Mouse (Mus musculus) heart, adult 8-10 months (tissue): ENCODE measurements around the gene Cenpv. TPM values are rescaled to one million over a fixed set of nuclear protein-coding genes. Genes with fewer than 3 reads are reported as not detected.
"Not testable (repeated sequence)": the region's sequence is repeated elsewhere in the genome, so short reads cannot be mapped to it uniquely, and the experiment has no call there.

Experiments
- DNase-seq: peaks from one replicate; pipeline ENCODE4 v3.0.0; 2022; ENCODE audit warnings: low spot score
- total RNA-seq, 4 experiments: library from RNA; stranded (reverse); gene quantifications; 2 replicates each; pipeline ENCODE4 v1.2.4; 2022

The Cenpv gene
- total RNA-seq, 4 experiments from 2014 or later: 21.2 to 27.5 (median 24.5) TPM

DNA sequence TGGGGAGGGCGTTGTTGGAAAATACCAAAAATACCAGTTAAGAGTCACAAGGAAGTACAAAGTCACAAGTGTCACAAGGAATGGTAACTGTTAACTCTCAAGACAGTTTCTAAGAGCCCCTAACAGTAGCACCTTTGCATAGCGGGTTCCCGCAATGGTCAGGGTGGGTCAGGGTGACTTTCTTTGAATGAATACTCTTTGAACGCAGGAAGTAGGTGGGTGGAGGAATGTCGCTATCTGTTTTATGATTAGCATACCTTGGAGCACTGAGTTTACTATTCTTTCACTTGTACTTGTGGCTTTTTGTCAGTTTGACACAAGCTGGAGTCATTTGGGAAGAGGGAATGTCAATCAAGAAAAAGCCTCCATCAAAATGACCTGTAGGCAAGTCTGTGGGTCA lies 30.2 kb downstream of the Cenpv start:
- DNase-seq: not testable (repeated sequence)

DNA sequence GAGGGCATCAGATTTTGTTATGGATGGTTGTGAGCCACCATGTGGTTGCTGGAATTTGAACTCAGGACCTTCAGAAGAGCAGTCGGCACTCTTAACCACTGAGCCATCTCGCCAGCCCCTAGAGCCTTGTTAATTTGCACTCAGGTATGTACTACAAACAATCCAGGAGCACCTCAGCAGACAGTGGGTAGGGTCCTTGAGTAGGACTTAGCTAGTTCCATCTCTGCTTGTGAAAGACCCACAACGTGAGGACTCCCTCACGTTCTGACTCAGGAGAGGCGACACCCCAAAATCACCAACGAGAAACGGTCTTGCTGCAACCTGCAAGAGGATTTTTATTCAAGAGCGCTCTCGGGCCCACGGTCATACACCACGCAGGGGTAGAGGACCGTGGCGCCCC lies 30.7 kb downstream of the Cenpv start:
- not testable (repeated sequence) for DNase-seq

GRCm38 (mm10) chr11:62507683-62508082 lies 31.4 kb downstream of the Cenpv start:
- DNase-seq: no peak

DNA sequence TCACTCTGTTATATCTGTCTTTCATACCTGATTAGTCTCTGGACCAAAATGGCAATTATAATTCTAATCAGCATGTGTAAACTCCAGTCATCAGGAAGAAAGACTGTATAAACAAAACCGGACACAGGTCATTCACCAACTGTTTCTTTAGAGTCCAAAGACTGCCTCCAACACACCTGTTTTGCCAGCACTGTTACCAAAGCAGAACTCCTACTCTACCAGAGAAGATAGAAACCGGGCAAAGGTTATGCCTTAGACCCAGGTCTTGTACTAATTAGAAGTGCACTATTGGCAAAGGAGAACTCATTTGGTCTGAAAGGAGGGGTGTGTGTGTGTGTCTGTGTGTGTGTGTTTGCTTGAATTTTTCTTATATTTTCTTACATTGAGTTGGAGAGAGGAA lies 38.5 kb downstream of the Cenpv start:
- DNase-seq: no peak

GRCm38 (mm10) chr11:62498802-62499201 lies 40.3 kb downstream of the Cenpv start:
- no peak for DNase-seq

- DNase-seq: no peak
Measured at GRCm38 (mm10) chr11:62497181-62497580, 41.9 kb downstream of the Cenpv start.

DNA sequence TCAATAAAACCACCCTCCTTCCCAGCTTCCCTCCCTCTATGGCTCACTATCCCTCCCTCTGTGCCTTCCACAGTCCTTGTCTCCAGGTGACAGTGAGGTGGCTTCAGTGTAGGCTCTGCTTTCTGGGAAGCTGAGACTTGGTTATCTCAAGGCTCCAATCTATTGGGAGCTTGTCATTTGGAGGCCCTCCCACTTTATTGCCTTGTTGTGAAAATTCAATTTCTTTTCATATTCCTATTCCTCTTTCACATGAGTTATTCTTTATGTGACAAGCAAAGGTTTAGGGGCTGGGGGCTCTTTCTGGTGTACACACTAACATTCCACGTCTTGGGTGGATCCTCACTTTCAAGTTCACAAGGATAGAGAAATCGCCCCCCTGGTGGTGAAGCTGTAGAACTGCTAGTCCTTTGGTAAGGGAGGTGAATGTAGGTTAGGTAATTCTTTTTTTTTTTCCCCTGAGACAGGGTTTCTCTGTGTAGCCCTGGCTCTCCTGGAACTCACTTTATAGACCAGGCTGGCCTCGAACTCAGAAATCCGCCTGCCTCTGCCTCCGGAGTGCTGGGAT lies 42.8 kb downstream of the Cenpv start:
- peak; percentile 18 for DNase-seq

GRCm38 (mm10) chr11:62495276-62495801 lies 43.7 kb downstream of the Cenpv start:
- peak; percentile 25 for DNase-seq

DNA sequence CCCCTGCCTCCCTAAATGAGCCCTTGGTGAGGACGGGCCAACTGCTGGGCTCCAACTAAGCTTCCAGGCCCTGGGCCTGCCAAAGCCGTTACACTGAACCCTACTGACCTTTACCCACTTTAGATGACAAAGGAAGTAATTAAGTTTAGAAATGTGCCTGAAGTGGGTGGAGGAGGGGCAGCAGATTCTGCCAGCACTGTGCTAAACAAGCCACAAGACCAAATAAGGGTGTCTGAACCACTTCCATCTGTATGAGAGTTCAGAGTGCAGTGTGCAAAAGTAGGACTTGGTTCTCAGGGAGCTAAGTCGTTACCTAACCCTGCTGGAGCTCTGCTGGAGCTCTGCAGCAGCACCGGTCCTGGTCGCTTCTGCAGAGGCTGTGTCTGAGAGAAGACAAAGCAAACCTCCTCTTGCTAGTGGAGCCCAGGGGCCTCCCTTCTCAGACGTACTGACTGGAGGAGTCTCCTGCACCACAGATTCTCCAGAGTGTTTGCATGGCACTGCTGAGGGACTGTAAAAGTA lies 44.2 kb downstream of the Cenpv start:
- DNase-seq: peak; percentile 66

GRCm38 (mm10) chr11:62493701-62494100 lies 45.4 kb downstream of the Cenpv start:
- no peak for DNase-seq

DNA sequence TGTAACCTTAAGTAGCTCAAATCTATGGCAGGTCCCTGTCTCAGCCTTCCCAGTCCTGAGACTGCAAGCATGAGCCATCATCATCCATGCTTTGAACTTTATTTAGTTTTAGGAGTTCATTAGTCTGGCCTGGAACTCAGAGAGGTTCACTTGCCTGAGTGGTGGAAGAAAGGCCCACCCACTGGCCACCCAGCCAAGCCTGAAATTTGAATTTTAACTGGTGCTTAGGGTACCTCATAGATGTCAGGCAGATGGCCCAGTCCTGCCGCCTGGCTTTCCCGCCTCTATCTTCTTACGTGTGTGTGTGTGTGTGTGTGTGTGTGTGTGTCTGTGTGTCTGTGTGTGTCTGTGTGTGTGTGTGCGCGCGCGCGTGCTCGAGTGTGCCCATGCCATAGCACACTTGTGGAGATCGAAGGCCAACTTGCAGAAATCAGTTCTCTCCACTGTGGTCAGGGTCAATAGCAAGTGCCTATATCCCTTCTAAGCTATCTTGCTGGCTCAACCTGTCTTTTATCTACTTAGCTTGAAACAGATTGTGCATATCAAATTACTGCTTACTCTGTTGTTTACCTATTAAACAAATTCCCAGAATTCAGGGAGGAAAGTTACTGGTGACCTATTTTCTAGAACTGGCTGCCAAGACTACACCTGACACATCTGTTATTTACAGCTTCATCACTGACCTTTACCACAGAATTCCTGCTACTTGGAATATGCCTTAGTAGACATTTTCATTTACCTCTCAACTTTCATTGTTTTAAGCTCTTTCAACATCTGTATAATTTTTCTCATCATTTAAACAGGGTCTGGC lies 51.3 kb downstream of the Cenpv start:
- no peak for DNase-seq

GRCm38 (mm10) chr11:62486949-62487348 lies 52.1 kb downstream of the Cenpv start:
- DNase-seq: no peak

- no peak for DNase-seq
Measured at GRCm38 (mm10) chr11:62479581-62479980, 59.5 kb downstream of the Cenpv start.

DNA sequence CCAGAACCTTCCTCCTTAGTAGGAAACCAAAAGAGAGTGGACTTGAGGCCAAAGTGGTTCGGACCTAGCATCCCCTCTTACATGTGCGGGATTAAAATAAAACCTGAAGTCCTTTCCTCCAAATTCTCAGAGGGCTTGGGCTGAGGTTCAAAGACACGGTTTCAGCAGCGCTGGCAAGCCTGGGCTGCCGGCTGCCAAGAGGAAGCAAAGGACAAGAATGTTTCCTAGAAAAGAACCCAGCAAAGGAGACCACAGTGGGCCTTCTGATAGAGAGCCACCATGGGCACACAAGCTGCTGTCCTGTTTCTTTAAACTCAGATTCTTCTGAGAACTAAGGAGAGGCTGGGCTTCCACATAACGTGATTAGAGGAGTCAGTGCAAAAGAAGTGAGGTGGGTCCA lies 60.1 kb downstream of the Cenpv start:
- DNase-seq: no peak

GRCm38 (mm10) chr11:62476156-62476555 lies 62.9 kb downstream of the Cenpv start:
- DNase-seq: no peak

Other genes starting within 250 kb of the Cenpv start
- gene Pigl, start 80.8 kb downstream of the Cenpv start, total RNA-seq: 1 to 10 TPM; 3.1 to 3.8 (median 3.3) TPM
- gene Ncor1, start 80.7 kb downstream of the Cenpv start, total RNA-seq: 100 to 1,000 TPM; 125 to 148 (median 138) TPM
- gene Ubb, start 11.9 kb upstream of the Cenpv start, total RNA-seq: 100 to 1,000 TPM; 692 to 761 (median 719) TPM
- gene Trpv2, start 35.2 kb upstream of the Cenpv start, total RNA-seq: 1 to 10 TPM; 1.6 to 4.1 (median 1.8) TPM
- gene Lrrc75a, start 109.3 kb upstream of the Cenpv start, total RNA-seq: 1 to 10 TPM; 3.1 to 4.5 (median 3.7) TPM
- gene Mmgt2, start 109.4 kb upstream of the Cenpv start, total RNA-seq: 1 to 10 TPM; 5.1 to 5.9 (median 5.7) TPM
- gene Zfp287, start 192.6 kb upstream of the Cenpv start, total RNA-seq: 1 to 10 TPM; 2.4 to 3.3 (median 2.9) TPM
- not detected for gene Gm10428, start 213.8 kb upstream of the Cenpv start, total RNA-seq